Mouse (Mus musculus) induced T-regulatory cell, adult 2 months (primary cell): Measurements from ENCODE around the gene Fgfr2.
"Not testable (repeated sequence)": the region's sequence is repeated elsewhere in the genome, so short reads cannot be mapped to it uniquely, and the experiment has no call there.

ENCODE experiments used
- DNase-seq: peaks from one replicate; pipeline ENCODE4 v3.0.0-alpha.2; 2012; ENCODE audit warnings: low read depth

Gene Fgfr2

DNA sequence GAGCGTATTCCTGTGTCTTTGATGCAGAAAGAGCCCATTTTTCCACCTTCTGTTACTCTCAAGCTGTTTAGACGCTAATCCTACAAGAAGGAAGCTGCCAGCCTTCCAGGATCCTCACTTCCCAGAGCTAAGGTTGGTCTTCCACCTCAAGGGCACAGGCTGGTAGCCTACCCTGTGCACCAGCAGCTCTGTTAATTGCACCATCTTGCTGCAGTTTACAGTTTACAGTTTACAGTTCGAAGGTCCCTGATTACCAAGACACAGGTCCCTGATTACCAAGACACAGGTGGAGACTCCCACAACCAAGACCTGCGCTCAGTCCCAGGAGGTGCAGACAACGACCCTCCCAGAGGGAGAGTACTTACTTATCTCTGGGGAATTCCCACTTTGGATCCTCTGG, 2938.3 kb downstream of the Fgfr2 start:
- DNase-seq, result no peak

- DNase-seq, result no peak
Measured at GRCm38 (mm10) chr7:130183960-130184359, 2939.2 kb downstream of the Fgfr2 start.

- DNase-seq, result no peak
Measured at GRCm38 (mm10) chr7:130182551-130182950, 2940.6 kb downstream of the Fgfr2 start.

DNA sequence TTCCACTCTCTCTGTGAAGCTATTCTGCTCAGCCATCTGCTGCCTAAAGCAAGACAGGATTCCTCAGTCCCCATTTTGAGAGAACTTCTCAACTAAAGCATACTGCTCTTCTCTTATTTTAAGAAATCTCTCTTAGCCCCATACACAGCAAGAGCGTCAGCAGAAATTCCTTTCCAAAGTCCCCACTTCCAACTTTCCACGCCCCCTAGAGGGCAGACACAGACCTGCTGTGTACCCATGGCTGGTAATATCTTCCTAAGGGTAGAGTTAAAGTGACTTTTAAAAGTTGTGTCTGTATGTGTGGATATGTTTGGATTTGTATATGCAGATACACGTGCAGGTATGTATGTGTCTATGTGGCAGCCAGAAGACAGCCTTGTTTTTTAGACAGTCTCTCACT, 2944.2 kb downstream of the Fgfr2 start:
- DNase-seq, result no peak

DNA sequence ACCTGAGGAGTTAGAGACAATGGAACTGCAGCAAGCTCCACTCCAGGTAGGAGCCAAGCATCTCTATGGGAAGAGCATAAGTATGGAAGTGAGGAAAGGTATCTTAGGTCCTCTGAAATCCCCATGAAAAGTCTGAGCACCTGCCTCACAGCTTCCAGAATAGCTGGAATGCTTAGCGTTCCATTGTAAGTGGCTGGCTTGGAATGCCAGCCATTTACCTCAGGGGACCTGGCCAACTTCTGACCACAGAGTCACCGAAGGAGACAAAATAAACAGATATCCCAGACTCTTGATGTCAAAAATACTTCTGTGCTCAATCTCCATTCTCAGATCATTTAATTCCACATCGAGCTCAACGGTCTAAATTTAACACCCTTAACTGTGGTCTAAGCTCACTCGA, 2946.1 kb downstream of the Fgfr2 start:
- no peak for DNase-seq

DNA sequence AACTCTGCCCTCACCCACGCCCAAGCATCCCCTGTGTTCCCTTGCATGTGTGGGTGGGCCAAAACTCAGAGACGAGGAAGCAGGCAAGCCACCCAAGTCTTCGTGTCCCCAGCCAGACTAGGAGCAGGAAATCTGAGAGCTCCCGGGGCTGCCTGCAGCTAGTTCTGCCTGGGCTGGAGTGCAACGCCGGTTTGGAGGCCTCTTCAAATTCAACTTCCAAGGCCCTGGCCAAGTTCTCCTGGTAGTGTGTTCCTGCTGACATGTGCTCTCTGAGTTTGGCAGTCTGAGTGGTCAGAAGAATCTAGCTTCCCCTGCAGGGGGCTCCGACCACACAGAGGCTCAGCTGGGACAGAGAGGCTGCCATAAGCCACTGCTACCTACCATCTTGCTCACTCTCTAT, 2948.6 kb downstream of the Fgfr2 start:
- no peak for DNase-seq

- no peak for DNase-seq
Measured at GRCm38 (mm10) chr7:130173914-130174313, 2949.2 kb downstream of the Fgfr2 start.

GRCm38 (mm10) chr7:130170144-130170543, 2953.0 kb downstream of the Fgfr2 start:
- no peak for DNase-seq

GRCm38 (mm10) chr7:130168296-130168695, 2954.9 kb downstream of the Fgfr2 start:
- DNase-seq, result no peak

DNA sequence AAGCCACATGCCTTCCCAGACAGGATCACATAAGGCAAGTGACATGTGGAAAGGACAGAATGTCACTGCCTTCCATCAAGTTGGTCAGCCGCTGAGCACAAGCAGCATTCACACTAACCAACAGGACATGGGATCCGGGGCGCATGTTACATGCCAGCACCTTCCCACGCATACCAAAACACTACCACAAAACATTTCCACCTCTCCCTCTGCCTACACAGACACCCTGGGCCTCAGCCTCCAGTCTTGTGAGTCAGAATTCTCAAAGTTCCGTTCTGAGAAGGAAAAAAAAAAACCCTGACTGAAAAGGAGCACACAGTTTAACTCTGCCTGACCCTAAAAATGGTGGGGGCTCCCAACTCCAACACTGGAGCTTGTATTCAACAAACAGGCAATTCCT, 2955.9 kb downstream of the Fgfr2 start:
- no peak for DNase-seq

DNA sequence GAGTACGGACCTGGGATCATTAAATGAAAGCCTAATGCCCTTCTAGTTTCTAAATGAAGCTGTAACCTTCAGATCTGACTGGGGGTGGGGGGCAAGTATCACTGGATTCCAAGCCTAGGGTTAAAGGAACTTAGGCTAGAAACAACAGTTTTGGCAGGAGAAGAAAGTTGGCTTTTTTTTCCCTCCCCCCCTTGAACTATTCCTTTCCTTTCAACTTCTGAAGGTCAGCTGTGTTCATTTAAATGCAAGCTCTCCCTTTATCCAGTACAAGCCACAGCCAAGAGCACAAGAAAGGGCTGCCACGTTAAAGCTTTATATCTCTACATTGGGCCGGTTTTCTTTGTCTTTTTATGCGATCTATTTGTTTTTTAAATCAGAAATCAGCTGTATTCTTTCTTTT, 2957.0 kb downstream of the Fgfr2 start:
- DNase-seq, result no peak

DNA sequence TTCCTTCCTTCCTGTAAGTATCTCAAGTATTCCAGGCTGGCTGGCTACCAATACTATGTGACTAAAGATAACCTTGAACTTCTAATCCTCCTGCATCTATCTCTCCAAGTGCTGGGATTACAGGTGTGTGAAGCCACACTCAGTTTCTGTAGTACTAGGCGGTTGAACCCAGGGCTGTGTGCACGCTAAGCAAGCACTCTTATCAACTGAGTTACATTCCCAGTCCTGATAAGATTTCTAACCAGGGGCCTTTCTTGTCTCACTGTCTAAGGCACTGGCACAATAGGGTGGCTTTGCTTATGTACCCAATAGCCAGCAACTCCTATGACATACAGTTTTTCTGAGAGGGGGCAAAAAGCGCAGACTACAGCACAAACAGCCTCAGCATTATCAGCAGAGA, 2957.7 kb downstream of the Fgfr2 start:
- DNase-seq, result no peak

DNA sequence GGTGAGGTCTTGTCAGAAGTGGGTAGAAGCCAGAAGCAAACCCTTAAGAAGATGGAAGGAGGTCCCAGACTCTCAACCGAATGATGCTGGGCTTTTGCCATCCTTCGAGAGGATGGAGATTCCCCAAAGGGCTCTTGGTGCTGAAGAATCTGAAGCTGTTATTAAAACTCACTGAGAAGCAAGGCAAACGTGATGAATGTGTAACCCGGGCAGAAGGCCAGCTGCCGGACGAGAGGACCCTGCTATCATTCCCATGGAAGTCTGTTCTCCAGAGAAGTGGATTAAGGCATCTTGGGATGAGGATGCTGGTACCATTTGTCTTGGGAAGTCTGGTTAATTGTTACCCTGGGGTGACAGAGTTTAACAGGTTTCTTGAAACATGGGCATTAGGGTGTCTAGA, 2960.4 kb downstream of the Fgfr2 start:
- DNase-seq, result no peak

DNA sequence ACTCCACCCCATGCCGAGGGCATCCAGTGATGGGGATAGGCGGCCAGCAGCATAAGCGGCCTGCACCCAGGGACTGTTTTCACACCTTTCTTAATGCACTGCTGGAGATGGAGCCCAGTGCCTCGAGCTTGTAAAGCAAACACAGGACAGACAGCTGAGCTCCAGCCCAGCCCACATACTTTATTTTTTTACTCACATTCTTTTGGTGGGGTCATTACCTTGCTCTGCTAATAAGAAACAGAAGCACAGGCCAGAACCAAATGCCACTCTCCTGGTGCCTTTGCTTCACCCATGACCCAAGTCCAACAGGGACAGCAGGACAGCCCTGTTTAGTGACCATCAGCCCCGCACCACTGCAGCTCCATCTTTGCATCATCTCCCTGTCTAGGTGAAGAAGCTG, 2961.6 kb downstream of the Fgfr2 start:
- DNase-seq, result no peak

DNA sequence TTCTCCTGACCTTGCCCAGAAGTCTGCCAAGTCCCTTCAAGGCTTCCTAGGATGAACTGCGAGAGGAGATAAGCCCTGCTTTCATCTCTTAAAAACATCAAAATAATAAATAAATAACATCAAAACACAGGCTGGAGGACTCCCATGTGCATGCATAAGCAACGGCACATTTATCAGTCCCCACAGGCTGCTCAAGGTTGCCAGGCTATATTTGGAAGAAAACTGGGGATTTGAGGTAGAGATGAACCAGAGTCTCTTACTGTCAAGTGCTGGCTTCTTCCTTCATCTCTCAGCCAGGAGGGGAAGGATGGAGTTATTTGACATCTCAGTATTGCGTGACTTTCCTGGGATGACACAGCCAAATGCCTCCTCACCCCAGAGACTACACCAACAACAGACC, 2964.3 kb downstream of the Fgfr2 start:
- no peak for DNase-seq

- no peak for DNase-seq
Measured at GRCm38 (mm10) chr7:130153363-130153969, 2969.7 kb downstream of the Fgfr2 start.

DNA sequence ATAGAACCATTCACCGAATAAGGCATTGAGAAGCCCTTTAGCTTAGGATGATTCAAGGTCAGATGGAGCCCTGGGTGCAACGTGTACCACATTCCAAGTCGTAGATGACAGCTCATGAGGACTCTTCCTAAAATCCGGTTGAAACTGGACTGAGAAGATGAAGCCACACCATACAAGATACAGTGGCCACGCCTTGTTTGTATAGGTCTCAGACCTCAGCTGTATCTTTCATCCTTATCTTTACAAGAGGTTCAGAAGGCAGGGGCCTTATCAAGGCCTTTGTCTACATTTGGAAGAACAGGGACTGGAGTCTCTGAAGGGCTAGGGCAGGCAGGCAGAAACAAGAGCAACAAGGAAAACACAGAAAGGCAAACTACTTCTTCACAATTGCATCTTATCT, 2974.2 kb downstream of the Fgfr2 start:
- DNase-seq, result no peak

- DNase-seq, result no peak
Measured at GRCm38 (mm10) chr7:130147230-130147629, 2975.9 kb downstream of the Fgfr2 start.

DNA sequence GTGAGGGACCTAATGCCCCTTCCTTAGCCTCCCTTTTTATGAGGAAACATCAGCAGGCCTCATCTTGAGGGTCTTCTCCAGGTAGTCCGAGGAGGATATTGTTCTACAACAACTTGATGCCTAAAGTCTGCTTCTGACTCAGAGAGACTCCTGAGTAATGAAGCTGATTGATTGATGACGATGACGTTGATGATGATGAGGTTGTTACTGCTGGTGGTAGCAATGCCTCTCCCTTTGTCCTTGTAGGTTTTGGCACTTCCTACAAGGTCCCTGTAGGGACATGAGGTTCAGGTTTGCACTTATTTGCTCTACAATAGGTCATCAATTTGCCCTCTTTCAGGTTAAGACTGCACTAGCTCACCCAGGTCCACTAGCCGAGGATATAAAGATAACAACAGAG, 2977.9 kb downstream of the Fgfr2 start:
- no peak for DNase-seq

- no peak for DNase-seq
Measured at GRCm38 (mm10) chr7:130143371-130143770, 2979.8 kb downstream of the Fgfr2 start.

DNA sequence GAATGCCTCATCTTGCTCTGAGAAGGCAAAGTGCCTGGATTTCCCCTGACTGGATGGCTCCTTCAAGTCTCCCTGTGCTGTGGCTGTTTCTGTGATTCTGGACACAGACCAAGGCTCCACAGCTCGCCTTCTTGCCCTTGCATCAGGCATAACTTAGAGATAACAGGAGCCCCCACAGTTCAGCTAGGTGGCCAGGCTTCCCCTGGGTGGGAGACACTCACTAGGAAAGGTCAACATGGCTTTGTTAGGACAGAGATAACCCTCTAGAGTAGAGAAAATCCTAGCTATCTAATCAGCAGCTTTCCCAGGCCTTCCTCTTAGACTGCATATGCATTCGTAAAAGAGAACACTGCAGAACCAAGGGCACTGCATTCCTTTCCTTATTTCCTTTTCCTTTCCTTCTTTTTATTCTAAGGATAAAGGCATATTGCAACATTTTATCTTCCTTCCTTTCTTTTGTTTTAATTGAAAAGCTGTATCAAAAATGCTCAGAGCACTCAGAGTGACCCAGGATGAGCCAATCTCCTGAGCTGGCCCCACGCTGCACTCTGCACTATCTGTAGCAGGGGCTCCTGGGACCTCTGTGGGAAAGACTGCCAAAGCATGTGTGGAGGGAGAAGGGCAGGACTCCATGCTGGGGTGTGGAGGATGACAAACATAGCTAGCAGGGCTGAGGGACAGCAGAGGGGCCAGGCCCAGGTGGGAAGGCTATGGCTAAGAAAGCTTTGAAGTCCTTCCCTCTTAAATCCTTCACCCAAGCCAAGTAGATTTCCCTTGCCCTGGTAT, 2981.9 kb downstream of the Fgfr2 start:
- DNase-seq, result no peak

GRCm38 (mm10) chr7:130134924-130135365, 2988.2 kb downstream of the Fgfr2 start:
- no peak for DNase-seq

GRCm38 (mm10) chr7:130134428-130134827, 2988.7 kb downstream of the Fgfr2 start:
- DNase-seq, result not testable (repeated sequence)

DNA sequence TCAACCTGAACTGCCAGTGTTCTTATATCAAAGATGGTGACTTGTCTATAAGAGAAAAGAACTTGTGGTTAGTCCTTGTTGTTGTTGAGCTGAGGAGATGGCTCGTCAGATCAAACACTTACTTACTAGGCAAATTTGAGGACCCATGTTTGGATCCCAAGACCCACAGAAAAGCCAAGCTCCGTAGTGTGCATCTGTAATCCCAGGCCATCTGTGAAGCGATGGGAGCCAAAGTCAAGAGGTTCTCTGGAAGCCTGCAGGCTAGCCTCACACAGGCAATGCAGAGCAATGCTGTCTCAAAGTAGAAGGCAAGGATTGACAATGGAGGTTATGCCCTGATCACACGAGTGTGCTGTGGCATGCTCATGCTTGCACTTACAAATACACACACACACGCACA, 2992.9 kb downstream of the Fgfr2 start:
- DNase-seq, result no peak
